In genomic region chr3:85748863-85749262, GRCm38 (mm10) we compare ENCODE assay signal across 19 mouse cellular contexts.
DNase-seq lines count a peak whose midpoint lies in the region; ATAC-seq lines count a peak whose summit lies in the region.
"Had no signal": no experiment of that assay in that cellular context is flagged by ENCODE, and none has a peak within 500 bp of the region (broad histone marks: within the 10 kb centered on the region; RNA-seq: fewer than 3 reads in every experiment).

No protein-coding gene starts in this region.

- no peaks in the 10 kb centered on the region for H3K9me3 ChIP-seq in heart, embryonic 13.5 days
- H3K9me3 ChIP-seq: G1E; hindbrain, embryonic 12.5 days; liver, embryonic 12.5 days; midbrain, embryonic 13.5 days had no signal

- peak overlapping the region; percentile 16; the same call in 1 of the 2 replicates for H3K4me2 ChIP-seq in heart, embryonic 13.5 days
- H3K4me2 ChIP-seq: hindbrain, embryonic 12.5 days; liver, embryonic 12.5 days; midbrain, embryonic 13.5 days had no signal

- 26% methylated on average over 4 of the region's 4 CpGs for WGBS in heart, embryonic 13.5 days

- no peak for DNase-seq in heart, postnatal 10 days
- DNase-seq in ES-CJ7 (ENCODE audit: low read depth, low spot score), result peak; percentile 9
- DNase-seq in embryo, embryonic 10.5 days (ENCODE audit: low spot score), result peak; percentile 47
- DNase-seq in lung, postnatal 14 days, result peak; percentile 7
- no peak for DNase-seq in spleen, adult 12 weeks (ENCODE audit: low spot score)
- DNase-seq in right cerebral cortex, postnatal 36 days (ENCODE audit: low spot score in 2 of 2), result no peak
- DNase-seq: adrenal gland, postnatal 10 days; cerebellum, adult 2 months; gastrocnemius, postnatal 25 days; layer of hippocampus, postnatal 36 days; left cerebral cortex, postnatal 4 days; right cerebral cortex, adult 18-20 months; thymus, postnatal 4 days had no signal

- H3K27ac ChIP-seq in heart, embryonic 13.5 days (replicated peaks), result no peak overlapping the region
- H3K27ac ChIP-seq: hindbrain, embryonic 12.5 days; liver, embryonic 12.5 days; midbrain, embryonic 13.5 days had no signal

- no peak overlapping the region for H3K4me3 ChIP-seq in heart, embryonic 13.5 days
- H3K4me3 ChIP-seq: hindbrain, embryonic 12.5 days; liver, embryonic 12.5 days; midbrain, embryonic 13.5 days; myocyte had no signal

- peaks cover 17% of the 10 kb centered on the region for H3K4me1 ChIP-seq in heart, embryonic 13.5 days
- H3K4me1 ChIP-seq: liver, embryonic 12.5 days; midbrain, embryonic 13.5 days had no signal

- intact Hi-C loops in heart, postnatal 10 days (cut with DNase I), result no loop called here

- no peak for ATAC-seq in heart, embryonic 13.5 days (ENCODE audit: extremely low read depth, insufficient number of reproducible peaks, low FRiP score, low TSS enrichment)
- ATAC-seq: liver, embryonic 12.5 days; midbrain, embryonic 13.5 days had no signal

- no peak overlapping the region for H3K9ac ChIP-seq in heart, embryonic 13.5 days
- H3K9ac ChIP-seq: hindbrain, embryonic 12.5 days; liver, embryonic 12.5 days; midbrain, embryonic 13.5 days had no signal

- no peaks in the 10 kb centered on the region for H3K27me3 ChIP-seq in heart, embryonic 13.5 days (replicated peaks)
- H3K27me3 ChIP-seq: hindbrain, embryonic 12.5 days; midbrain, embryonic 13.5 days had no signal

- no peaks in the 10 kb centered on the region for H3K36me3 ChIP-seq in heart, embryonic 13.5 days
- H3K36me3 ChIP-seq: G1E; hindbrain, embryonic 12.5 days; liver, embryonic 12.5 days; midbrain, embryonic 13.5 days had no signal

Comparison
In these comparisons a context has a peak if more than half of its experiments do, and no peak if none do; other contexts are left out.
1. DNase-seq: peak in ES-CJ7 (single experiment), embryo, embryonic 10.5 days (single experiment) and lung, postnatal 14 days (single experiment); none in heart, postnatal 10 days (0 of 2), spleen, adult 12 weeks (single experiment) and right cerebral cortex, postnatal 36 days (0 of 2).